Comparison of ENCODE assay signal across 15 mouse cellular contexts in genomic region chr3:27190865-27191264, GRCm38 (mm10).
"Had no signal": no experiment of that assay in that cellular context is flagged by ENCODE, and none has a peak within 500 bp of the region (broad histone marks: within the 10 kb centered on the region; RNA-seq: fewer than 3 reads in every experiment).

No protein-coding gene starts in this region.

- H3K9me3 ChIP-seq: limb, embryonic 12.5 days; liver, embryonic 13.5 days; lung, embryonic 15.5 days; midbrain, embryonic 13.5 days; neural tube, embryonic 15.5 days had no signal

- H3K4me2 ChIP-seq: limb, embryonic 12.5 days; liver, embryonic 13.5 days; lung, embryonic 15.5 days; midbrain, embryonic 13.5 days; neural tube, embryonic 15.5 days had no signal

- H3K4me1 ChIP-seq: limb, embryonic 12.5 days had no signal

- H3K36me3 ChIP-seq: limb, embryonic 12.5 days; liver, embryonic 13.5 days; lung, embryonic 15.5 days; midbrain, embryonic 13.5 days; neural tube, embryonic 15.5 days had no signal

- ATAC-seq: liver, postnatal 0 days had no signal

- H3K27me3 ChIP-seq: limb, embryonic 12.5 days; liver, embryonic 13.5 days; lung, embryonic 15.5 days; midbrain, embryonic 13.5 days; neural tube, embryonic 15.5 days had no signal

- H3K9ac ChIP-seq: limb, embryonic 12.5 days; liver, embryonic 13.5 days; liver, postnatal 0 days; lung, embryonic 15.5 days; midbrain, embryonic 13.5 days; neural tube, embryonic 15.5 days had no signal

- DNase-seq: kidney, postnatal 10 days; kidney, postnatal 4 days; liver; liver, embryonic 13.5 days; liver, postnatal 0 days; lung, postnatal 14 days; right cerebral cortex, adult 18-20 months; thymus, adult 18-20 months; thymus, postnatal 25 days had no signal

- H3K27ac ChIP-seq: layer of hippocampus, adult 2 months; limb, embryonic 12.5 days; liver, embryonic 13.5 days; lung, embryonic 15.5 days; midbrain, embryonic 13.5 days; neural tube, embryonic 15.5 days had no signal

- H3K4me3 ChIP-seq: layer of hippocampus, adult 2 months; limb, embryonic 12.5 days; liver, embryonic 13.5 days; lung, embryonic 15.5 days; midbrain, embryonic 13.5 days; myocyte; neural tube, embryonic 15.5 days had no signal
